Mouse (Mus musculus) forebrain, embryonic 10.5 days (tissue): ENCODE measurements around the gene Pdss1. TPM values are rescaled to one million over a fixed set of nuclear protein-coding genes. Genes with fewer than 3 reads are reported as not detected.
"Not testable (repeated sequence)": the region's sequence is repeated elsewhere in the genome, so short reads cannot be mapped to it uniquely, and the experiment has no call there.

Experiments used
- DNase-seq: peaks from one replicate; pipeline ENCODE4 v3.0.0-alpha.2; 2017; ENCODE audit warnings: low spot score; ENCODE audit errors: extremely low spot score
- H3K27ac ChIP-seq: fragments of 300-500 bp; sonication (generic); 2 replicates; pipeline ENCODE4 v1.5.1; 2016; ENCODE audit warnings: mild to moderate bottlenecking
- H3K27me3 ChIP-seq: fragments of 300-500 bp; sonication (generic); 2 replicates; pipeline ENCODE4 v1.6.1; 2016; ENCODE audit warnings: mild to moderate bottlenecking; ENCODE audit not compliant: poor library complexity, severe bottlenecking
- H3K36me3 ChIP-seq: fragments of 300-500 bp; sonication (generic); replicated peaks from 2 replicates; pipeline ENCODE4 v1.6.1; 2016; ENCODE audit warnings: mild to moderate bottlenecking, moderate library complexity
- H3K4me1 ChIP-seq: fragments of 300-500 bp; sonication (generic); 2 replicates; pipeline ENCODE4 v1.6.1; 2016
- H3K4me3 ChIP-seq: fragments of 300-500 bp; sonication (generic); 2 replicates; pipeline ENCODE4 v1.5.1; 2016; ENCODE audit warnings: mild to moderate bottlenecking, moderate library complexity
- H3K9me3 ChIP-seq: fragments of 300-500 bp; sonication (generic); 2 replicates; pipeline ENCODE4 v1.6.1; 2016; ENCODE audit warnings: mild to moderate bottlenecking, moderate library complexity
- WGBS: fragments of 180-500 bp; shearing (Covaris S2); methylation state at CpG from one replicate; pipeline ENCODE4 v1.1.7; 2016; 5-methylcytosine and 5-hydroxymethylcytosine counted together
- polyA plus RNA-seq: library from polyadenylated mRNA; unstranded; fragments of >200 nt; fragmentation: Nextera tagmentation; extraction: Ambion mirVana; gene quantifications from 2 replicates; pipeline ENCODE4 v1.2.1, GENCODE M21; 2016

The Pdss1 gene
- polyA plus RNA-seq, 1 experiment from 2014 or later = 27.0 TPM

- DNase-seq = no peak
- peaks cover 65% of the 10 kb centered on the region for H3K36me3 ChIP-seq
- no peaks in the 10 kb centered on the region for H3K9me3 ChIP-seq
Measured at GRCm38 (mm10) chr2:22903947-22904346, 8.6 kb downstream of the Pdss1 start.

DNA sequence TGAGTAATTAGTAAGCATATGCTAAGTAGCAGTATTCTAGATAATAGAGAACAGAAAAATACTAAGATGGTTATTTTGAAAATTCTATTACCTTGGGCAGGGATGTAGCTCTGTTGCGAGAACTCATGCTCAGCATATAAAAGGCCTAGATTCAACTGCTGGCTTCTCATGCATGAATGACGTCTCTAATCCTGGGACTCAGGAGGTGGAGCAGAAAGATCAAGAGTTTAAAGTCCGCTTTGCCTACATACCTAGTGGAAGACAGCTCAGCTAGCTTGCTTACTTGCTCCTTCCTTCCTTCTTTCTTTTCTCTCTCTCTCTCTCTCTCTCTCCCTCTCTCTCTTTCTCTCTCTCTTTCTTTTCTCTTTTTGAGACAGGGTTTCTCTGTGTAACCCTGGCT lies 19.1 kb downstream of the Pdss1 start:
- Histone ChIP-seq H3K4me3 (no peak overlapping the region), H3K9me3 (no peaks in the 10 kb centered on the region), H3K4me1 (no peaks in the 10 kb centered on the region), H3K27me3 (no peaks in the 10 kb centered on the region), H3K27ac (no peak overlapping the region), H3K36me3 (peaks cover 91% of the 10 kb centered on the region)
- 76% methylated on average over 3 of the region's 3 CpGs for WGBS
- DNase-seq = no peak

More at GRCm38 (mm10) chr2:22903947-22904346, 8.6 kb downstream of the Pdss1 start:
- no peaks in the 10 kb centered on the region for H3K27me3 ChIP-seq
- 90% methylated on average over 3 of the region's 3 CpGs for WGBS
- no peak overlapping the region for H3K4me3 ChIP-seq
- no peaks in the 10 kb centered on the region for H3K4me1 ChIP-seq
- no peak overlapping the region for H3K27ac ChIP-seq

GRCm38 (mm10) chr2:22918651-22919050 lies 23.3 kb downstream of the Pdss1 start:
- Histone ChIP-seq H3K4me1 (no peaks in the 10 kb centered on the region), H3K27me3 (no peaks in the 10 kb centered on the region), H3K4me3 (no peak overlapping the region), H3K27ac (no peak overlapping the region), H3K9me3 (no peaks in the 10 kb centered on the region), H3K36me3 (peaks cover 75% of the 10 kb centered on the region)
- DNase-seq = no peak
- 91% methylated on average over 2 of the region's 2 CpGs for WGBS

GRCm38 (mm10) chr2:22925911-22926310 lies 30.6 kb downstream of the Pdss1 start:
- H3K4me3 ChIP-seq, H3K9me3 ChIP-seq, H3K27ac ChIP-seq, DNase-seq, H3K4me1 ChIP-seq, H3K27me3 ChIP-seq: not testable (repeated sequence)
- WGBS = 88% methylated on average over 3 of the region's 3 CpGs
- peaks cover 41% of the 10 kb centered on the region for H3K36me3 ChIP-seq

GRCm38 (mm10) chr2:22928259-22928658 lies 32.9 kb downstream of the Pdss1 start:
- no peaks in the 10 kb centered on the region for H3K27me3 ChIP-seq
- no peak overlapping the region for H3K27ac ChIP-seq
- no peak for DNase-seq
- WGBS = 73% methylated on average over 2 of the region's 2 CpGs
- H3K36me3 ChIP-seq = peaks cover 48% of the 10 kb centered on the region
- H3K4me1 ChIP-seq = no peaks in the 10 kb centered on the region
- H3K4me3 ChIP-seq = no peak overlapping the region
- H3K9me3 ChIP-seq = no peaks in the 10 kb centered on the region

GRCm38 (mm10) chr2:22933556-22933955 lies 38.2 kb downstream of the Pdss1 start:
- 89% methylated on average over 1 of the region's 1 CpGs for WGBS
- Histone ChIP-seq H3K4me1 (peaks cover 9% of the 10 kb centered on the region; the same call in 1 of the 2 replicates), H3K4me3 (no peak overlapping the region), H3K36me3 (peaks cover 64% of the 10 kb centered on the region), H3K27ac (no peak overlapping the region), H3K9me3 (no peaks in the 10 kb centered on the region), H3K27me3 (no peaks in the 10 kb centered on the region)
- DNase-seq = no peak

DNA sequence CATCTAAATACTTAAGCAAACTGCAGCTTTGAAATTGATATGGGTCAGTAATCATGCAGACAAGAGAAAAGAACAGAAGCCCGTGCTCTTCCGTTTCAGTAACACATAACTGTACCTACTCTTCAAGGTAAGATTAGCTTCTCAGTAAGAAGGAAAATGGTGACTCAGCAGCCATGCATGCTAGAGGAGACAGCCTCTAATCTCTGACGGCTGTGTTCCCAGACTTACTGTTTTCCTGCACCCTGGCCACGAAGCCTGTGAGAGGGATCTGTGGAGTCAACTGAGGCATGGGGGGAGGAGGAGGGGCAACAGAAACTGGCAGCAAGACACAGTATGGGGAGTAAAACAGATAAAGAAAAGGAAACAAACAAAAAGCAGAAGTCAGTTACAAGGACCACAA lies 54.6 kb downstream of the Pdss1 start:
- Histone ChIP-seq H3K27ac (no peak overlapping the region), H3K27me3 (no peaks in the 10 kb centered on the region), H3K4me3 (no peak overlapping the region), H3K4me1 (no peaks in the 10 kb centered on the region), H3K9me3 (no peaks in the 10 kb centered on the region), H3K36me3 (peaks cover 18% of the 10 kb centered on the region)
- 74% methylated on average over 4 of the region's 4 CpGs for WGBS
- DNase-seq = no peak

DNA sequence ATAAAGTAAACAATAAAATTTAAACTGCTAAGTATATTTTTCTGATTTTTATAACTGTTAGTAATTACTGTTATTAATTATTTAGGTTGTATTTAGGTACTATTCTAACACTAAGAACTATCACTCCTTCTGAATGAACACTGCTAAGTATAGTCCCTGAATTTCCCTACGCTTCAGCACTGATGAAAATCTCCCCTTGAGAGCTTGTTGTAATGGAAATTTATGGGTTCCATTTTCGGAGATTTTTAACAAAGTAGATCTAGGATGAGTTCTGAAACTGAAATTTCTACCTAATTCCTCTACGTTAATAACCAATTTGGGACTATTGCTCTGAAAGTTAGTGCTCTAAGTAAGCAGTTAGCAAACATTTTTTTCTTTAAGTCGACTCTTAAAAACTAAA lies 59.0 kb downstream of the Pdss1 start:
- no peak for DNase-seq
- Histone ChIP-seq H3K27ac (no peak overlapping the region), H3K27me3 (no peaks in the 10 kb centered on the region), H3K4me3 (no peak overlapping the region), H3K4me1 (no peaks in the 10 kb centered on the region), H3K9me3 (no peaks in the 10 kb centered on the region), H3K36me3 (peaks cover 11% of the 10 kb centered on the region; the same call in 1 of the 2 replicates)
- WGBS = 92% methylated on average over 4 of the region's 4 CpGs

DNA sequence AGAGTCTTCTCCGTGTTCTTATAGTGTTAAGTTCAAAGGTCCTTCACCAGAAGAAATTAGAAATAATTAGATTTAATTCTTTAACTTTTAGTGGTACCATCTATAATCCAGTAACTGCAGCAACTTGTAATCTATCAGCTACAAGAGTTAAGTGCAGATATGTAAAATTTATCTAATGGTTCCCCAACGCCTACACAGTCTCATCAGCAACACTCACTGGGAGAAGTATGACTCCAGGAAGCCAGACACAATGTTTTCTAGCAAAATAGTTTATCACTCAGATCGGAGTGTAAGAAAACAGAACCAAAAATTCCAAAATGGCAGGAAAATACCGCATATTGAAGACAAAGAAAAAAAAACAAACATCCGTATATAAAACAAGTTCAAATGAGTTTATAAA lies 60.6 kb downstream of the Pdss1 start:
- Histone ChIP-seq H3K36me3 (peaks cover 11% of the 10 kb centered on the region; the same call in 1 of the 2 replicates), H3K4me1 (no peaks in the 10 kb centered on the region), H3K9me3 (no peaks in the 10 kb centered on the region), H3K27ac (no peak overlapping the region), H3K27me3 (no peaks in the 10 kb centered on the region), H3K4me3 (no peak overlapping the region)
- no peak for DNase-seq
- WGBS = 94% methylated on average over 5 of the region's 5 CpGs

DNA sequence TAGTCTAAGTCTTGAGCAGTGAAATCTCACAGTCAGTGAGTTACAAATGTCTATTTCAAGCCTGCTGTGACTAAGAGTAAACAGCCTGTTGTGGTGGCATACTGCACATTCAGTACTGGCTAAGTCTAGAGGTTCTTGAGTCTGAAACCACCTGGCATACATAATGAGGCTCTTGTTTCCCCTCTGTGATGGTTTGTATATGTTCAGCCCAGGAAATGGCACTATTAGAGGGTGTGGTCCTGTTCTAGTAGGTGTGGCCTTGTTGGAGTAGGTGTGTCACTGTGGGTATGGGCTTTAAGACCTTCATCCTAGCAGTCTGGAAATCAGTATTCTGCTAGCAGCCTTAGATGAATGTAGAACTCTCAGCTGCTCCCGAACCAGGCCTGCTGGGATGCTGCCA lies 62.1 kb downstream of the Pdss1 start:
- H3K9me3 ChIP-seq = no peaks in the 10 kb centered on the region
- no peak overlapping the region for H3K4me3 ChIP-seq
- no peak overlapping the region for H3K27ac ChIP-seq
- H3K27me3 ChIP-seq = no peaks in the 10 kb centered on the region
- WGBS = 92% methylated on average over 1 of the region's 1 CpGs
- no peaks in the 10 kb centered on the region for H3K4me1 ChIP-seq
- H3K36me3 ChIP-seq = peaks cover 17% of the 10 kb centered on the region; the same call in 1 of the 2 replicates
- DNase-seq = no peak

GRCm38 (mm10) chr2:22961681-22962080 lies 66.4 kb downstream of the Pdss1 start:
- peaks cover 13% of the 10 kb centered on the region; the same call in 1 of the 2 replicates for H3K36me3 ChIP-seq
- no peak for DNase-seq
- no peaks in the 10 kb centered on the region for H3K9me3 ChIP-seq
- H3K4me3 ChIP-seq = no peak overlapping the region
- WGBS = 93% methylated on average over 2 of the region's 2 CpGs
- H3K27ac ChIP-seq = no peak overlapping the region
- H3K27me3 ChIP-seq = no peaks in the 10 kb centered on the region
- no peaks in the 10 kb centered on the region for H3K4me1 ChIP-seq

DNA sequence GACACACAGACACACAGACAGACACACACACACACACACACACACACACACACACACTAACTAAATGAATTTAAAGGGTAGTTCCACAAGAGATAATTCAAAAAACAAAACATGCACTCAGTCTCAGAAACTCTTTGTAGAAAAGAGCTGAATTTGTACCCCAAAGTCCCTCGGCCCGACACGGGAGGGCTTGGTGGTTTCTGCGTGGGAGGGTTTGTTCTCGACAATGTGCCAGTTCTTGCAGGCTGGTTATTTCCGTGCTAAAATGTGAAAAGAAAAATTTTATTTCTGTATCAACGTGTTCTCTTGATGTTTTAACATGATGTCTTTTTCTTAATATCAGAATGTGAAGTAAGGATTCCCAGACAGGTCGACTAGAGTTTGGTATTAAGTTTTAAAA lies 66.9 kb downstream of the Pdss1 start:
- Histone ChIP-seq H3K4me1 (no peaks in the 10 kb centered on the region), H3K27ac (no peak overlapping the region), H3K4me3 (no peak overlapping the region), H3K9me3 (no peaks in the 10 kb centered on the region), H3K36me3 (peaks cover 13% of the 10 kb centered on the region; the same call in 1 of the 2 replicates), H3K27me3 (no peaks in the 10 kb centered on the region)
- WGBS = 92% methylated on average over 8 of the region's 8 CpGs
- no peak for DNase-seq

- no peaks in the 10 kb centered on the region for H3K9me3 ChIP-seq
- no peak overlapping the region for H3K4me3 ChIP-seq
- DNase-seq = no peak
- no peaks in the 10 kb centered on the region for H3K27me3 ChIP-seq
- H3K36me3 ChIP-seq = peaks cover 9% of the 10 kb centered on the region; the same call in 1 of the 2 replicates
- H3K4me1 ChIP-seq = no peaks in the 10 kb centered on the region
- H3K27ac ChIP-seq = no peak overlapping the region
- 92% methylated on average over 3 of the region's 3 CpGs for WGBS
Measured at GRCm38 (mm10) chr2:22962970-22963369, 67.6 kb downstream of the Pdss1 start.

DNA sequence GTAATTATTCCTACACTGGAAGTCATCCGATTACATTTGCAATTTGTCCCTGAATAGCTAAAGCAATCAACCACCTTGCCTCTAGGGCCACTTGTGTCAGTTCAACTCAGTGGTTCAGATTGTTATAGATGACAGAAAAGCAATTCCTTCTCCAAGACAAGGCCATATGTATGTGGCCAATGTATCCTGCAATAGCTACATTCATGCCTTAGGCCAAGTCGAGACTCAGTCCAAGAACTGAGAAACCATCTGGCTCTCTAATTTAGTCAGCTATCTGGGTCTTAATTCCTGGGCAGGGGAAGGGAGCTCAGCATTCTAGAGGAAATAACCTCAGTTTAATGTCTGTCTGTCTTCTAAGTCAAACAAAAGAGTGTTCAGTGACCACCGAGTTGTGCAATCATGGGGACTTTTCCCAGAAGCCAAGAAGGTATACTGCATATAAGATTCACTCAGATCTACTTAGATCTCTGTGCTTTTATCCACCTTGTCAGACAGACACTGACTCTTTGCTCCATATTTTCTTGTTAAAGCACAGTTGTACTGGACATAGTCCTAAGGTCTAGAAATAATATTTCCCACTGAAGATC lies 82.2 kb downstream of the Pdss1 start:
- DNase-seq = no peak

More for the DNA sequence above, 82.2 kb downstream of the Pdss1 start:
- no peaks in the 10 kb centered on the region for H3K27me3 ChIP-seq
- H3K27ac ChIP-seq = no peak overlapping the region
- no peaks in the 10 kb centered on the region for H3K4me1 ChIP-seq
- no peaks in the 10 kb centered on the region for H3K36me3 ChIP-seq
- no peaks in the 10 kb centered on the region for H3K9me3 ChIP-seq
- no peak overlapping the region for H3K4me3 ChIP-seq
- WGBS = 90% methylated on average over 3 of the region's 3 CpGs
